Mouse (Mus musculus): ENCODE measurements around the gene Tlk1. TPM values are rescaled to one million over a fixed set of nuclear protein-coding genes. Genes with fewer than 3 reads are reported as not detected.
A peak's percentile ranks its signal among the peaks of the same experiment; 100 is the strongest.
"Not testable (repeated sequence)": the region's sequence is repeated elsewhere in the genome, so short reads cannot be mapped to it uniquely, and the experiment has no call there.

The Tlk1 gene
- polyA plus RNA-seq, 1 experiment from 2014 or later: 26.7 TPM

DNA sequence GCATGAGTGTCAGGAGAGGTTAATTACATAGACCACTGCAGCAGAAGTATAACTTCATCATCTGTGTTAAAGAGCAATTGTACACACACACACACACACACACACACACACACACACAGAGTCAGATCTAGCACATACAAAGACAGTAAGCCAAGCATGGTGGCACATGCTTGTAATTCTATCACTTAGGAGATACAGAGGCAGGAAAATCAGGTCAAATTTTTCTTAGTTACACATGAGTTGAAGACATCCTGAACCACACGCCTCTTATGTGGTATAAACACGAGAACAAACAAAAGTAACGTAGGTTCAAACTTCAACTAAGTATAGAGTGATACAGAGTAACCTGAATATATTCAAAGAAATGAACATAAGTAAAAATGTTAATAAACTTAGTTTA, 15.6 kb downstream of the Tlk1 start:
- Histone ChIP-seq H3K4me3 (ENCODE audit: low read depth, low read length) (no peak overlapping the region), H3K36me3 (ENCODE audit: control insufficient read depth, insufficient read depth, low read length) (no peaks in the 10 kb centered on the region), H3K4me1 (replicated peaks; ENCODE audit: control insufficient read depth, insufficient read depth) (peaks cover 3% of the 10 kb centered on the region; the same call in 1 of the 2 replicates), H3K9me3 (ENCODE audit: control insufficient read depth, low read length) (no peaks in the 10 kb centered on the region), H3K9ac (ENCODE audit: low read length) (no peak overlapping the region), H3K27me3 (ENCODE audit: control insufficient read depth, insufficient read depth, low read length) (no peaks in the 10 kb centered on the region), H3K27ac (replicated peaks) (no peak overlapping the region), H3K4me2 (replicated peaks; ENCODE audit: low read depth) (no peak overlapping the region)
- DNase-seq (ENCODE audit: low spot score): no peak
- TF ChIP-seq EP300 (optimal IDR thresholded peaks at IDR 0.05) (no peak), CTCF (IDR thresholded peaks at IDR 0.05; ENCODE audit: low read depth) (no peak)
- no peak for ATAC-seq (ENCODE audit: low FRiP score, low TSS enrichment)
- WGBS: 70% methylated on average over 3 of the region's 3 CpGs

DNA sequence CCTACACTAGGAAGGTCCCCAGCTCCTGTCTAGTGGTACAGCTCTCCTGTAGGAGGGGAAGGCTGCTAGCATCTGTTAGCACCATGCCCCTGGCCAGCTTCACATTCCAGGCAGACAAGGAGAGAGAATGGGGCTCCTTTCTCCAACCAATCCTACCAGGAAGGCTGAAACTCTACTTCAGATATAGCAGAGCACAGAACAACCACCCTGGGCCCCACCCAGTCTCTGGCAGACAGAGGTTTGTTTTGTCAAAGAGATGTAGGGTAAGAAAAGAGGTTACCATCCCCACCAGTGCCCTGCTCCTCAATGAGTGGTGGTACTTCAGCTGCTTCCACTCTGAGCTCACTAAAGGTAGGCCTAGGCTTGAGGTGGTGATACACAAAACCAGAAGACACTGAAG, 16.8 kb downstream of the Tlk1 start:
- Histone ChIP-seq H3K4me2 (replicated peaks; ENCODE audit: low read depth) (no peak overlapping the region), H3K9ac (ENCODE audit: low read length) (no peak overlapping the region), H3K4me1 (replicated peaks; ENCODE audit: control insufficient read depth, insufficient read depth) (peaks cover 3% of the 10 kb centered on the region; the same call in 1 of the 2 replicates), H3K9me3 (ENCODE audit: control insufficient read depth, low read length) (no peaks in the 10 kb centered on the region), H3K4me3 (ENCODE audit: low read depth, low read length) (no peak overlapping the region), H3K27me3 (ENCODE audit: control insufficient read depth, insufficient read depth, low read length) (no peaks in the 10 kb centered on the region), H3K27ac (replicated peaks) (no peak overlapping the region), H3K36me3 (ENCODE audit: control insufficient read depth, insufficient read depth, low read length) (no peaks in the 10 kb centered on the region)
- no peak for DNase-seq (ENCODE audit: low spot score)
- ATAC-seq (ENCODE audit: low FRiP score, low TSS enrichment): no peak
- TF ChIP-seq EP300 (optimal IDR thresholded peaks at IDR 0.05): no peak
- no peak for TF ChIP-seq CTCF (IDR thresholded peaks at IDR 0.05; ENCODE audit: low read depth)

DNA sequence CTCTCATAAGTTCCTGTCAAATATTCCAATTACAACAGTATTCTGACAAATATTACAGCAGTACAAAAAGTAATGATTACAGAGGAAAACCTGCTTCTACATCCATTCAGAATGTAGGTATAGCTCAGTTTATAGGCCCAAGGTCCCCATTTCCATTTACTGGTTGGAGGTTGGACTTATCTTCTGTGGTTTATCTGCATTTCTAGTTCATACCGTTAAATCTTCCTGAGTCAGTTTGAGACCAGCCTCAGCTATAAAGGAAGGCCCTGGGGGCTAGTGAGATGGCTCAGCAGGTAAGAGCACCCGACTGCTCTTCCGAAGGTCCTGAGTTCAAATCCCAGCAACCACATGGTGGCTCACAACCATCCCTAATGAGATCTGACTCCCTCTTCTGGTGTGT, 17.9 kb downstream of the Tlk1 start:
- not testable (repeated sequence) for H3K4me2 ChIP-seq (replicated peaks; ENCODE audit: low read depth); H3K9me3 ChIP-seq (ENCODE audit: control insufficient read depth, low read length); H3K4me3 ChIP-seq (ENCODE audit: low read depth, low read length); DNase-seq (ENCODE audit: low spot score); H3K27me3 ChIP-seq (ENCODE audit: control insufficient read depth, insufficient read depth, low read length); ATAC-seq (ENCODE audit: low FRiP score, low TSS enrichment); H3K36me3 ChIP-seq (ENCODE audit: control insufficient read depth, insufficient read depth, low read length); H3K9ac ChIP-seq (ENCODE audit: low read length); H3K27ac ChIP-seq (replicated peaks); H3K4me1 ChIP-seq (replicated peaks; ENCODE audit: control insufficient read depth, insufficient read depth)
- WGBS: 85% methylated on average over 3 of the region's 3 CpGs

- DNase-seq (ENCODE audit: low spot score) (no peak), ATAC-seq (ENCODE audit: low FRiP score, low TSS enrichment) (no peak)
- TF ChIP-seq CTCF (IDR thresholded peaks at IDR 0.05; ENCODE audit: low read depth) (no peak), EP300 (optimal IDR thresholded peaks at IDR 0.05) (no peak)
- H3K4me3 ChIP-seq (ENCODE audit: low read depth, low read length): no peak overlapping the region
- H3K9ac ChIP-seq (ENCODE audit: low read length): no peak overlapping the region
- no peaks in the 10 kb centered on the region for H3K36me3 ChIP-seq (ENCODE audit: control insufficient read depth, insufficient read depth, low read length)
- WGBS: 88% methylated on average over 5 of the region's 5 CpGs
- no peaks in the 10 kb centered on the region for H3K27me3 ChIP-seq (ENCODE audit: control insufficient read depth, insufficient read depth, low read length)
- no peak overlapping the region for H3K4me2 ChIP-seq (replicated peaks; ENCODE audit: low read depth)
- H3K27ac ChIP-seq (replicated peaks): no peak overlapping the region
- H3K9me3 ChIP-seq (ENCODE audit: control insufficient read depth, low read length): no peaks in the 10 kb centered on the region
- peaks cover 3% of the 10 kb centered on the region; the same call in 1 of the 2 replicates for H3K4me1 ChIP-seq (replicated peaks; ENCODE audit: control insufficient read depth, insufficient read depth)
These were observed 19.5 kb downstream of the Tlk1 start for GRCm38 (mm10) chr2:70806020-70806419.

DNA sequence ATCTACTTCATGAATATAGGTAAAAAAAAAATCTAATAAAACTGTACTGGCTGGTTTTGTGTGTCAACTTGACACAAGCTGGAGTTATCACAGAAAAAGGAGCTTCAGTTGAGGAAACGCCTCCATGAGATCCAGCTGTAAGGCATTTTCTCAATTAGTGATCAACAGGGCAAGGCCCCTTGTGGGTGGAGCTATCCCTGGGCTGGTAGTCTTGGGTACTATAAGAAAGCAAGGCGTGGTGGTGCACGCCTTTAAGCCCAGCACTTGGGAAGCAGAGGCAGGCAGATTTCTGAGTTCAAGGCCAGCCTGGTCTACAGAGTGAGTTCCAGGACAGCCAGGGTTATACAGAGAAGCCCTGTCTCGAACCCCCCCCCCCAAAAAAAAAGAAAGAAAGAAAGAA, 21.8 kb downstream of the Tlk1 start:
- DNase-seq (ENCODE audit: low spot score); H3K9me3 ChIP-seq (ENCODE audit: control insufficient read depth, low read length); H3K27me3 ChIP-seq (ENCODE audit: control insufficient read depth, insufficient read depth, low read length); H3K36me3 ChIP-seq (ENCODE audit: control insufficient read depth, insufficient read depth, low read length); ATAC-seq (ENCODE audit: low FRiP score, low TSS enrichment); H3K9ac ChIP-seq (ENCODE audit: low read length); H3K4me3 ChIP-seq (ENCODE audit: low read depth, low read length); H3K4me1 ChIP-seq (replicated peaks; ENCODE audit: control insufficient read depth, insufficient read depth); H3K27ac ChIP-seq (replicated peaks); H3K4me2 ChIP-seq (replicated peaks; ENCODE audit: low read depth): not testable (repeated sequence)
- 86% methylated on average over 4 of the region's 4 CpGs for WGBS

GRCm38 (mm10) chr2:70802658-70803057, 22.9 kb downstream of the Tlk1 start:
- H3K4me3 ChIP-seq (ENCODE audit: low read depth, low read length): no peak overlapping the region
- TF ChIP-seq CTCF (IDR thresholded peaks at IDR 0.05; ENCODE audit: low read depth): no peak
- TF ChIP-seq EP300 (optimal IDR thresholded peaks at IDR 0.05): no peak
- ATAC-seq (ENCODE audit: low FRiP score, low TSS enrichment) (peak; percentile 29; the same call in 1 of the 2 replicates), DNase-seq (ENCODE audit: low spot score) (peak; percentile 30)
- H3K36me3 ChIP-seq (ENCODE audit: control insufficient read depth, insufficient read depth, low read length): no peaks in the 10 kb centered on the region
- H3K4me2 ChIP-seq (replicated peaks; ENCODE audit: low read depth): no peak overlapping the region
- H3K27ac ChIP-seq (replicated peaks): no peak overlapping the region
- H3K27me3 ChIP-seq (ENCODE audit: control insufficient read depth, insufficient read depth, low read length): no peaks in the 10 kb centered on the region
- no peaks in the 10 kb centered on the region for H3K9me3 ChIP-seq (ENCODE audit: control insufficient read depth, low read length)
- H3K4me1 ChIP-seq (replicated peaks; ENCODE audit: control insufficient read depth, insufficient read depth): no peaks in the 10 kb centered on the region; the same call in 1 of the 2 replicates
- 32% methylated on average over 6 of the region's 6 CpGs for WGBS
- no peak overlapping the region for H3K9ac ChIP-seq (ENCODE audit: low read length)
